Mouse (Mus musculus): Measurements from ENCODE around the gene Dhrs7c. TPM values are rescaled to one million over a fixed set of nuclear protein-coding genes. Genes with fewer than 3 reads are reported as not detected.

Dhrs7c gene
- total RNA-seq, 4 experiments from 2014 or later, result not detected

GRCm38 (mm10) chr11:67839810-67840209 is 41.8 kb downstream of the Dhrs7c start:
- no peak for DNase-seq (ENCODE audit: low spot score in 2 of 2)

GRCm38 (mm10) chr11:67845193-67845592 is 47.2 kb downstream of the Dhrs7c start:
- no peak for DNase-seq (ENCODE audit: low spot score in 2 of 2)

- DNase-seq (ENCODE audit: low spot score in 2 of 2), result no peak
Measured at GRCm38 (mm10) chr11:67851770-67852169, 53.8 kb downstream of the Dhrs7c start.

- DNase-seq (ENCODE audit: low spot score in 2 of 2), result no peak
Measured at GRCm38 (mm10) chr11:67853996-67854395, 56.0 kb downstream of the Dhrs7c start.

- DNase-seq (ENCODE audit: low spot score in 2 of 2), result no peak
Measured at GRCm38 (mm10) chr11:67855035-67855434, 57.0 kb downstream of the Dhrs7c start.

GRCm38 (mm10) chr11:67858518-67858917 is 60.5 kb downstream of the Dhrs7c start:
- no peak for DNase-seq (ENCODE audit: low spot score in 2 of 2)

- DNase-seq (ENCODE audit: low spot score in 2 of 2), result no peak
Measured at GRCm38 (mm10) chr11:67860743-67861398, 62.9 kb downstream of the Dhrs7c start.

- no peak for DNase-seq (ENCODE audit: low spot score in 2 of 2)
Measured at GRCm38 (mm10) chr11:67861399-67861838, 63.4 kb downstream of the Dhrs7c start.

- DNase-seq (ENCODE audit: low spot score in 2 of 2), result no peak
Measured at GRCm38 (mm10) chr11:67865100-67865499, 67.1 kb downstream of the Dhrs7c start.

Other genes with a start within 250 kb of the Dhrs7c start
- 1 to 10 TPM; 1.3 to 2.5 (median 1.6) TPM for gene Rcvrn, start 102.9 kb upstream of the Dhrs7c start, total RNA-seq (2022)
- 1 to 10 TPM; 1.7 to 2.2 (median 1.8) TPM for gene Glp2r, start 27.0 kb upstream of the Dhrs7c start, total RNA-seq (2022)
- gene Gsg1l2, start 23.6 kb upstream of the Dhrs7c start, total RNA-seq (2022), result not detected
- gene Usp43, start 124.0 kb downstream of the Dhrs7c start, total RNA-seq (2022), result 1 to 10 TPM in 3 of 4 experiments, under 1 TPM in 1; 0.74 to 1.4 (median 1.0) TPM
- 1 to 10 TPM in 3 of 4 experiments, under 1 TPM in 1; 0.68 to 2.1 (median 1.3) TPM for gene Cfap52, start 167.5 kb downstream of the Dhrs7c start, total RNA-seq (2022)
- 10 to 100 TPM; 30.2 to 39.8 (median 35.9) TPM for gene Stx8, start 168.0 kb downstream of the Dhrs7c start, total RNA-seq (2022)